Comparison of ENCODE assay signal across 9 mouse cellular contexts in genomic region chr11:103325172-103325571, GRCm38 (mm10). TPM values are rescaled to one million over a fixed set of nuclear protein-coding genes. Genes with fewer than 3 reads are reported as not detected.
DNase-seq lines count a peak whose midpoint lies in the region; ATAC-seq and TF ChIP-seq lines count a peak whose summit lies in the region.
"Had no signal": no experiment of that assay in that cellular context is flagged by ENCODE, and none has a peak within 500 bp of the region (broad histone marks: within the 10 kb centered on the region; RNA-seq: fewer than 3 reads in every experiment).

No protein-coding gene starts in this region.

- H3K4me1 ChIP-seq in heart, embryonic 10.5 days, result peaks cover 5% of the 10 kb centered on the region; the same call in 1 of the 2 replicates
- H3K4me1 ChIP-seq in small intestine, adult 2 months (ENCODE audit: control insufficient read depth, insufficient read depth, insufficient read length, low read length), result peaks cover 2% of the 10 kb centered on the region; the same call in 1 of the 2 replicates

- no peaks in the 10 kb centered on the region for H3K9me3 ChIP-seq in heart, embryonic 10.5 days

- H3K27ac ChIP-seq in heart, embryonic 10.5 days, result no peak overlapping the region
- no peak overlapping the region for H3K27ac ChIP-seq in small intestine, adult 2 months (ENCODE audit: insufficient read depth, low read depth, low read length)
- H3K27ac ChIP-seq: limb, embryonic 12.5 days had no signal

- peaks cover 30% of the 10 kb centered on the region for H3K27me3 ChIP-seq in heart, embryonic 10.5 days (ENCODE audit: insufficient read depth, poor library complexity, severe bottlenecking)
- H3K27me3 ChIP-seq in small intestine, adult 2 months (ENCODE audit: control insufficient read depth, insufficient read depth, low read length), result no peaks in the 10 kb centered on the region; the same call in 1 of the 2 replicates

- no peak; the same call in 1 of the 2 replicates for ATAC-seq in cerebellum, adult (ENCODE audit: insufficient number of reproducible peaks, low FRiP score, low TSS enrichment)

- WGBS in heart, embryonic 10.5 days, result 12% methylated on average over 8 of the region's 8 CpGs
- 4% methylated on average over 8 of the region's 8 CpGs for WGBS in small intestine, adult 2 months

- peak; percentile 66 for DNase-seq in cerebellum, adult 11 months
- peak; percentile 70 to 79 for DNase-seq in adrenal gland, adult 18-20 months (ENCODE audit: low spot score in 2 of 2)
- DNase-seq in embryo, embryonic 9.5 days (ENCODE audit: extremely low spot score), result peak; percentile 62
- DNase-seq in heart, embryonic 10.5 days (ENCODE audit: low spot score), result peak; percentile 84
- peak; percentile 87 to 88 for DNase-seq in kidney, postnatal 4 days
- peak; percentile 71 for DNase-seq in lung, postnatal 25 days (ENCODE audit: low spot score)

- no peak overlapping the region for H3K4me3 ChIP-seq in heart, embryonic 10.5 days
- H3K4me3 ChIP-seq in small intestine, adult 2 months (ENCODE audit: low read depth, low read length), result no peak overlapping the region
- H3K4me3 ChIP-seq: limb, embryonic 12.5 days had no signal

- peak; percentile 87; the same call in 1 of the 2 replicates for TF ChIP-seq CTCF in small intestine, adult 2 months (IDR thresholded peaks at IDR 0.05; ENCODE audit: extremely low read depth, insufficient read length, insufficient replicate concordance, low read depth, low read length)

- TF ChIP-seq POLR2A in small intestine, adult 2 months (IDR thresholded peaks at IDR 0.05; ENCODE audit: low read depth, low read length), result no peak

- no peaks in the 10 kb centered on the region for H3K36me3 ChIP-seq in heart, embryonic 10.5 days
- H3K36me3 ChIP-seq in small intestine, adult 2 months (ENCODE audit: control insufficient read depth, insufficient read depth, low read length), result no peaks in the 10 kb centered on the region
- H3K36me3 ChIP-seq: limb, embryonic 12.5 days had no signal

RNA-seq across cellular contexts. Expression of gene Arhgap27, which starts 38.3 kb away (rescaled TPM):
- 10 to 100 TPM; 12.4 to 13.1 TPM for total RNA-seq in adrenal gland, adult 18-20 months (2021)
- 5.7 and 6.0 TPM in 2 replicates for polyA plus RNA-seq in heart, embryonic 10.5 days (2016; fragmentation: Nextera tagmentation; extraction: Ambion mirVana)
- polyA plus RNA-seq in small intestine, adult 2 months (2012; rRNA removed), result 105 and 122 TPM in 2 replicates

RNA-seq across cellular contexts. Expression of gene Map3k14, which starts 57.9 kb away (rescaled TPM):
- total RNA-seq in adrenal gland, adult 18-20 months (2021), result 10 to 100 TPM in 1 of 2 experiments, 1 to 10 TPM in 1; 9.2 to 10.5 TPM
- polyA plus RNA-seq in heart, embryonic 10.5 days (2016; fragmentation: Nextera tagmentation; extraction: Ambion mirVana), result 1.7 and 2.1 TPM in 2 replicates
- 9.9 and 12.7 TPM in 2 replicates for polyA plus RNA-seq in small intestine, adult 2 months (2012; rRNA removed)

Comparison
In these comparisons a context has a peak if more than half of its experiments do, and no peak if none do; other contexts are left out.
1. RNA of gene Arhgap27, which starts 38.3 kb away (polyA plus RNA-seq): 105 to 122 TPM in small intestine, adult 2 months; 5.7 to 6.0 TPM in heart, embryonic 10.5 days; every median in the first group is over 10 times any median in the second.
2. Peak in every context shown above with its lines, with median percentiles within 50 percentile points of each other: DNase-seq.